Mouse (Mus musculus) embryonic fibroblast, embryonic 13.5 days (primary cell): ENCODE data around the gene A630076J17Rik. TPM values are rescaled to one million over a fixed set of nuclear protein-coding genes. Genes with fewer than 3 reads are reported as not detected.

Experiments used
- H3K27ac ChIP-seq: 2 replicates; pipeline ENCODE4 v1.5.1; 2012; ENCODE audit warnings: low read length, control low read depth, inconsistent platforms; ENCODE audit not compliant: insufficient read depth
- H3K4me1 ChIP-seq: 2 replicates; pipeline ENCODE4 v1.6.1; 2011; ENCODE audit warnings: low read length; ENCODE audit not compliant: control insufficient read depth, insufficient read depth
- H3K4me3 ChIP-seq: 2 replicates; pipeline ENCODE4 v1.5.1; 2011; ENCODE audit warnings: mild to moderate bottlenecking, control low read depth, low read length; ENCODE audit not compliant: insufficient read depth
- CTCF ChIP-seq: IDR thresholded peaks from 2 replicates; pipeline ENCODE4 v1.5.1; 2011; ENCODE audit warnings: mild to moderate bottlenecking, control low read depth, low read length, moderate library complexity, borderline replicate concordance; ENCODE audit not compliant: insufficient read depth
- POLR2A ChIP-seq: IDR thresholded peaks from 2 replicates; pipeline ENCODE4 v1.6.1; 2011; ENCODE audit warnings: low read depth, mild to moderate bottlenecking, control low read depth, low read length, moderate library complexity
- polyA plus RNA-seq: library from polyadenylated mRNA; stranded (reverse); fragments of >200 nt; gene quantifications from 2 replicates; pipeline ENCODE4 v1.2.4, GENCODE M21; 2011; ENCODE audit warnings: low read depth; ENCODE audit not compliant: missing spikeins, insufficient read length

The A630076J17Rik gene
- polyA plus RNA-seq, 1 experiment: not detected

GRCm38 (mm10) chr3:107205994-107206393 lies 24.4 kb upstream of the A630076J17Rik start:
- no peak overlapping the region for H3K27ac ChIP-seq
- TF ChIP-seq POLR2A (no peak), CTCF (peak; percentile 58)
- no peaks in the 10 kb centered on the region for H3K4me1 ChIP-seq
- no peak overlapping the region for H3K4me3 ChIP-seq

- H3K4me1 ChIP-seq: no peaks in the 10 kb centered on the region
- no peak for TF ChIP-seq CTCF
- no peak for TF ChIP-seq POLR2A
Observed at GRCm38 (mm10) chr3:107206490-107207150, 23.8 kb upstream of the A630076J17Rik start.

GRCm38 (mm10) chr3:107207625-107208253 lies 22.7 kb upstream of the A630076J17Rik start:
- no peak overlapping the region for H3K4me3 ChIP-seq
- no peaks in the 10 kb centered on the region for H3K4me1 ChIP-seq
- no peak for TF ChIP-seq POLR2A
- TF ChIP-seq CTCF: no peak
- H3K27ac ChIP-seq: no peak overlapping the region

More at GRCm38 (mm10) chr3:107206490-107207150, 23.8 kb upstream of the A630076J17Rik start:
- H3K4me3 ChIP-seq: no peak overlapping the region
- no peak overlapping the region for H3K27ac ChIP-seq

- no peak overlapping the region for H3K27ac ChIP-seq
- no peaks in the 10 kb centered on the region for H3K4me1 ChIP-seq
- TF ChIP-seq CTCF (no peak), POLR2A (no peak)
- H3K4me3 ChIP-seq: no peak overlapping the region
Observed at GRCm38 (mm10) chr3:107214606-107215005, 15.8 kb upstream of the A630076J17Rik start.

GRCm38 (mm10) chr3:107216400-107217100 lies 13.9 kb upstream of the A630076J17Rik start:
- H3K4me1 ChIP-seq: no peaks in the 10 kb centered on the region
- no peak for TF ChIP-seq POLR2A
- TF ChIP-seq CTCF: no peak

GRCm38 (mm10) chr3:107217101-107217480 lies 13.3 kb upstream of the A630076J17Rik start:
- no peak overlapping the region for H3K4me3 ChIP-seq

More at GRCm38 (mm10) chr3:107216400-107217100, 13.9 kb upstream of the A630076J17Rik start:
- Histone ChIP-seq H3K27ac (no peak overlapping the region), H3K4me3 (no peak overlapping the region)

GRCm38 (mm10) chr3:107218572-107218971 lies 11.8 kb upstream of the A630076J17Rik start:
- H3K4me1 ChIP-seq: no peaks in the 10 kb centered on the region
- no peak overlapping the region for H3K27ac ChIP-seq
- H3K4me3 ChIP-seq: no peak overlapping the region
- TF ChIP-seq POLR2A: no peak
- no peak for TF ChIP-seq CTCF

More at GRCm38 (mm10) chr3:107217101-107217480, 13.3 kb upstream of the A630076J17Rik start:
- Histone ChIP-seq H3K4me1 (no peaks in the 10 kb centered on the region), H3K27ac (no peak overlapping the region)
- TF ChIP-seq CTCF (no peak), POLR2A (no peak)

- Histone ChIP-seq H3K4me1 (no peaks in the 10 kb centered on the region), H3K4me3 (no peak within 1 kb of the TSS), H3K27ac (no peak within 1 kb of the TSS)
- no peak for TF ChIP-seq POLR2A
- no peak for TF ChIP-seq CTCF
Observed at GRCm38 (mm10) chr3:107221608-107222007, 8.8 kb upstream of the A630076J17Rik start, which contains the start of gene Cym. Cym (minus strand) TSS chr3:107221732.

GRCm38 (mm10) chr3:107223230-107223629 lies 7.2 kb upstream of the A630076J17Rik start:
- no peak for TF ChIP-seq CTCF
- TF ChIP-seq POLR2A: no peak
- no peaks in the 10 kb centered on the region for H3K4me1 ChIP-seq
- no peak overlapping the region for H3K27ac ChIP-seq
- H3K4me3 ChIP-seq: no peak overlapping the region
